Mouse (Mus musculus) cerebellum, adult 8-10 months (tissue): ENCODE measurements around the gene Maob.

Experiments
- DNase-seq: peaks from one replicate; pipeline ENCODE4 v3.0.0; 2022

Maob gene

DNA sequence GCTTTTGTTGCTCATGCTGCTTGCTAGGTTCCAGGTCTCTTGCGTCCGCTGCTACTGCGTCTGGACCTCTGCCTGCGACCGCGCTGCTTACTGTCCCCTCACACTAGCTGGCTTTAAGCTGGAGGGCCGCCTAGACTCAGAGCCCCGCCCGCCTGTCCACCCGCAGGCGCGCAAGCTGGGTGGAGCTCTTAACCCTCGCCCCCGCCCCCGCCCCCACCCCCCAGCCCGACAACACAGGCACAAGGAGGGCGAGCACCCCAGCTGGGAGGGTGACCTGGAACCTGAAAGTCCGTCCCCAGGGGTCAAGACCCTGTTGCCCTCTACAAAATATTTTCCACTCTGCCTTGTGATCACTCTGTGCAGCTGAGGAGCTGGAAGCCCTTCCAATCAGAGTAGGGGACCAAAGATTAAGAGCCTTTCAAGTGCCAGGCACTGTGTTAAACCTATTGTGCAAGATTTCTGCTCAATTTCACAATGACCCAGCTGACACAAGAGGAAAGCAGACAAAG is at the start of gene Maob:
Gene Maob, minus strand, starts transcription at position 106 of the 509 bp plus-strand sequence.
- DNase-seq = no peak

DNA sequence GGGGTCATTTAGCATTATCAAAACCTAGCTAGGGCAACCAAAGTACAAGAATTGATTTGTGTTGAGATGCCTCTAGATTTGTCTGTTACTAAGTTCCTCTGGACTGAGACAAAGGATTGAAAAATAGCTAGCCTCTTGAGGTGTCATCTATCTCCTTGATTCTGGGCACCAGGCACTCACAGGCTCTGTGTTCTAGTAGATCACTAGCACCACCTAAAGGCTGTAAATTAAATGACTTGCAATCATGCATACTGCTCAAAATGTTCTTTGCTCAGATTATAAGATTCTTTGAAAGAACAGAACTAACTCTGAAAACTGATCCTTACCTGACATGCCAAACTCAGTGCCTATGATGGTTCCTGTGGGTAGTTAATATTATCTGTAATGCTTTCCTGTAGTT is 43.1 kb upstream of the Maob start:
- DNase-seq = no peak

DNA sequence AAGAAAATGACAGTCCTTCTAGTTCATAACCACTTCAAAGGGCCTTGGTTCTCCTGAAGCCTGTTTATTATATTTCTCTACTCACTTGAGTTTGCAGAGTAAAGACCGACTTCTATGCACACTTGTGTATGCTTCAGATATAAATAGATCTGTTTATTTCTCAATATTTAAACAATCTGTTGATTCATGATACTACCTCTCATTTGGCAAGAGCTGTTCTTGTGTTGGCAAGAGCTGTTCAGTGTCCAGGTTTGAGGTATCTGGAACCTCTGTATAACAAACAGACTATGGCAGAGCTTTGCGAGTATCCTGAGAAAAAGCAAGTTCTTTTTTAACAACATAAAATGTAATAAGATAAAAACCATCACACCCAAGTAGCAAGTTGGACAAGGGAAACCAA is 28.9 kb upstream of the Maob start:
- no peak for DNase-seq

DNA sequence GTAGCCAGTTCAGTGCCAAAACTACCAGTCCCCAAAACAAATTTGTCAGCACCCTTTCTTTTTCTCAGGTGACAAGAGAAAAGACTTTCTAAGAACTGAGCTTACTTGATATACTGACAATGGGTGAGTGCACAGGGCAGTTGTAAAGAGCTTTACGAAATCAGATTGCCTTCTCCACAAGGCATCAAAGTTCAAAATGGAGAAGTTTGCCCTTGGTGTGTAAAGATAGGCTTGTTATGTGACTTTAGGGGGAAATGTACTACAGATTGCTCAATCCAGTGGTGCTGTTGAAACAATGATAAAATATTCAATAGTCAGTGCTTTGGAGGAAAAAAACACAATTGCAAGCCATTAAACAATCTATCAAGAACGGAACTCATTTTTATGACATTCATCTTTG is 24.3 kb upstream of the Maob start:
- no peak for DNase-seq

DNA sequence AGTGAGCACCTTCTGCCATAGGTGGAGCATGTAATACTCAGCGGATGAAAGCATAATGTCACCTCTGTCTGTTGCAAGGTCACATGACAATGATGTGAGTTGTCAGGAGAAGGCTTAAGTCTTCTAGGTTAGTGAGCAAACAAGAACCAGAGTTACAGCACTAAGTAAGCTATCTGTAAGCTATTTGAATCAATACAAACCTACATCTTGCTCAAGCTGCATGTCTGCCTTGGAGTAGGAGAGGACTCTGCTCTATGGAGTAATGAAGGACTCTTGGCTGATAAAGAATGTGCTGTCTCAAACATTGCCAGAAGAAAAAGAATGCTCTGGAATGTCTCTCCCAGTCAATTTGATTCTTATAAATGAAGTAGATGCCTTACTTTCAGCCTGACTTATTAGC is 20.1 kb upstream of the Maob start:
- DNase-seq = no peak

DNA sequence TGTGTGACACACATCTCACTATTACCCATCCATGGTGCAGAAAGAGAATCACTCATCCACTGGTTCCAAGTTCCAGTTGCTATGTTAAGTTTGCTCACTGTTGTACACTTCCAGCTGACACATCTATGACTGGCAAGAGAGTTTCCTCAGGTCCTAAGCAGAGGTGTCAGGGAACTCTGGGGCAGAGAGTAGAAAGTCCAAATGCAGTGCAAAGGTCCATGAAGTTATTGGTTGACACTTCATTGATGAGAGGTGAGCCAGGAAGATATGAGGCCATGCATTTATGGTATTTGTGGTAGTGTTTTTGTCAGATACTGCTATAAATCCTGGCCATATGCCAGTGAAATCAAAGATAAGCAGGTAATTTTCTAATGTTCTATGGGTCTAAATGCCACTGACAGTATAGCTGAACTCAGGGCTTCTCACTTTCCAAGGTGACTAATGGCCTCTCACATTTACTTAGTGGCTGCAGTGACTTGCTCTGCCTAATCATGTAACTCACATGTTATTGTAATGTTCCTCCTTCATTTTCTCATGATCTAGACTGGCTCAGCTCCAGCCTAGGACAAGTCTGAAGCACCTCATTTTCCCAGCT is 19.4 kb upstream of the Maob start:
- no peak for DNase-seq

DNA sequence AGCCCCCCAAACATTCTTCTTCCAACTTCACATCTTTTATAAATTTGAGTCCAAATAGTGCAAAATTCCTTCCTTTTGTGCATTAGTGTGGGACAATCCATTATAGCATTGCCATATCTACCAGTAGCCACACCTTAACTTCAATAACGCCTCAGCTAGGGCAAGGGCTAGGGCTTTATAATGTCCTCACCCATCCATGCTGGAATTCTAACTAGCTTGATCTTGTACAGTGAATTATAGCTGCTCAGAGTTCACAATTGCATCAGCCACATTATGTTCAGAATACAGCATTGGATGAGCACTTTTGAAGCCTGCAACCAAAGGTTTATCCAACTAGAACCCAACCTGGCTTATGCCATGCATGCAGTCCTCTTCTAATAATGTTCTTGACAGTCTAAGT is 8.9 kb upstream of the Maob start:
- DNase-seq = no peak

DNA sequence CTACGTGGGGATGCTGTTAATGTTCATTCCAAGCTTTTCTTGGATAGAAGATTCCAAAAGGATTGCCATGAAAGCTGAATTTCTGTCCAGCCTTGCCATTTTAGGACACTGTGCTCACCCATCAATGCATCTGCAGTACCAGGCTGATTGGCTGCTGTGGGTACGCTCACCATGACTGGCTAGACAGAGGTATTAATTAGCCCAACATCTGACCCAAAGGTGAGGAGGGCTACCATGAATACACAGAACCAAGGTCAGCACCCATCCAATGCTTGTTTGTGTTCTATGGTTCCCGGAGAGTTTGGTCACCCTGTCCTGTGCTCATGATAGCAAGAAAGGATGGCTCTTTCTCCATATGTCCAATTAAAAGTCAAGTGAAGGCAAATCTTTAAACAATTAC is 1.2 kb downstream of the Maob start:
- DNase-seq = no peak

DNA sequence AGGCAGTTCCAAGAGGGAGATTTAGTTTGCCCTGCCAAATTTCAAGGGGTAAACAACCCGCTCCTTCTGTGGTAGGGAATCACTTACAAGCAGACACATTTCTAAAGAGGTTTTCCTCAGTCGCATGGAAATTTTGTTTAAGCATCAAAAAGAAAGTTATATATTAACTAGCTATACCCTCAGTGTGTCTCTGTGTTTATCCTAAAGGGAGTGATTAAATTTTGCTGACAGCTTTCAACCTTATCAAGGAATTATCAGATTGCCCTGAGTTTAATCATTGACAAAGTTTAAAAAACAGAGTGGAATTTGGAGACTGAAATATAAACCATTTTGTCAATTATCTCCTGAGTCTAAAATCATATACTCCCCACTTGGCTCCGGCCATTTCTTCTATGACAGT is 5.1 kb downstream of the Maob start:
- DNase-seq = no peak

DNA sequence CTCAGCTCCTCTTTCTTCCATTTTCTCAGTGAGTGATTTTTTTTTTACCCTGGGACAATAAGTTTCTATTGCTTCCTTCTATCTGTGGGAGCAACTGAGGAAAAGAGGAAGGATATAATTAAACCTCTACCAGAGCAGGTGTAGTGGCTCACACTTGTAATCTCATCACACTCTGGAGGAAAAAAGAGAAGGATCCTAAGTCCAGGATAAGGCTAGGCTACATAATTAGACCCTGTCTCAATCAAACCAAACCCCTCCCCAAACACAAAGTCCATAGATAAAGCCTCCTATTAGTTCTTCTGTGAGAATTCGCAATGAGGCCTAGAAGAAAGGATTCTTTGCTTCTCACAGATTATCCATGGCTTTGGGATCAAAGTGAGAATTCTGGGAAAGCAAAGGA is 49.7 kb downstream of the Maob start:
- no peak for DNase-seq

DNA sequence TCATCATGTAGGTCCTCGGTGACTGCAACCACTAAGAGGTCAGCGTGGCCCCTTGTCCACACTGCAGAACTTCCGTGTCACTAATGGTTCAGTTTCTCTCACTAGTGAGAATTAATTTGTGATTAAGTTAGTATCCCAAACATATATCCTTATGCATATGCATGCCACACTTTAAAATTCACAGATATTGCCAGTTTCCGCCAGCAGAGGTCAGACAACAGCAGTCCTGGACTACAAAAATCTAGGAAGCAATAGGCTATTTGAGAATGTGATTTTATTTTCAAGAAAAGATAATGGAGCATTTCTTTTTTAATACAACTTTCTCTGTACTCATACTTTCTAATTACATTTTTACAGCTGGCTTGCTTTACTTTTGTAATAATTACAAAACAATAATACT is 51.0 kb downstream of the Maob start:
- no peak for DNase-seq

DNA sequence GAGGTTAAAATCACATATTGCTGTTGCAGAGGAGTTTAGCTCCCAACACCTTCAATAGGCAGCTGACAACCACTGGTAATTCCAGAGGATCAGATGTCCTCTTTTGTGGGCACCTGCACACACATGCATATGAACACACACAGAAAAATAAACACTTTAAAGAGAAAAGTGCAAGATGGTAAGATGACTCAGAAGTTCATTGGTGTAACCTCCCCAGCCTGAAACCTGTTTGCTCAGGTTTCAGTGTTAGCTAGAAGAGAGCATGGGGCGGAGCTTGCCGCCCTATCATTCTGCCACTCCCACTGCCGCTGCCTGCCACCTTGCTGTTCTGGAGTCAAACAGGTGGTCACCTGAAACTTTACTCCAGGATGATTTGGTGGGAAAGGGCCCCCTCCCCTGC is 55.7 kb downstream of the Maob start:
- DNase-seq = no peak

DNA sequence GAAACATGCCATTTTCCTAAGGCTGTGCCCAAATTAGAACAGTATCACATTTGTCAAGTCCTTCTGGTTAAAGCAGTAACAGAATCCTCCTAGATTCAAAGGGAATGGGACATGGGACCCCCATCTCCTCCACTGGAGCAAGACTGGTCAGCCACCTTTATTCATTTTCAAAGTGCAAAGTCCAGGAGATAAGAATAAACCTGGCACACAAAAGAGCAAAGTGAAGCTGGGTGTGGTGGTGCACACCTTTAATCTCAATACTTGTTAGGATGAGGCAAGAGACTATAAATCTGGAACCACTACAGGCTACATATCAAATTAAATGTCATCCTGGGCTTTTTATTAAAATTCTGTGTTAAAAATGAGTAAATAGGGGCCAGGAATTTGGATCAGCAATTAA is 62.4 kb downstream of the Maob start:
- DNase-seq = no peak

DNA sequence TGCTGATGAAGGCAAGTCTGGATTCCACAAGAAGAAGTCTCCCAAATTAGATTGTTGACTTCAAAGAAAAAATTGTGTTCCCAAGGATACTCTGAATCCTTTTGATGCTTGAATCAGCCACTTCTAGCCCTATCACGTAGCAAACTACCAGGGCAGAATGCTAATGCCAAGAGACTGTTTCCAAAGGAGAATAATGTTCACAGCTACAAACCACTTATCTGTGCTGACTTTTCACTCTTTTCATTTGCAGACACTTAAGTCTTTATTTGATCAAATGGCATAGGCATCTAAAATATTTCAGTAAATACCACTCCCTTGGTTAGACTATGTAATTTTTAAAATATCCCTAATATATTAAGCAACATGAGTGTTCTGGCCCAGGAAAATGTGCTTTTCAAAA is 68.2 kb downstream of the Maob start:
- DNase-seq = no peak

DNA sequence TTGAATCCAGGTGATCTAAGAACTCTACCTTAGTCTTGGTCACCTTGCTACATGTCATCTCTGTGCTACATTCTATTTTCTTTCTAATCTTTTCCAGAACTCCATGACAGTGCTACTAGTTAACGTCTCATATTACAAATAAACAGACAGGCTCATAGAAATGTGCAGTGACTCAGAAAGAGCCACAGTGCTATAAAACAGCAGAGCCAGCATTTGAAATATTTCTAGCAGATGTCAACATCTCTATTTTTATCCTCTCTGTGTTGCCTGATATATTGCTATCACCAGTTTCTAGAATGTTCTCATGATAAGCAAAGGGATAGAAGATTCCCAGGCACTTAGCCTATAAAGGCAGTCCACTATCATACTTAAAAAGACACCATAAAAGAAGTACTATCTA is 103.1 kb downstream of the Maob start:
- DNase-seq = no peak

DNA sequence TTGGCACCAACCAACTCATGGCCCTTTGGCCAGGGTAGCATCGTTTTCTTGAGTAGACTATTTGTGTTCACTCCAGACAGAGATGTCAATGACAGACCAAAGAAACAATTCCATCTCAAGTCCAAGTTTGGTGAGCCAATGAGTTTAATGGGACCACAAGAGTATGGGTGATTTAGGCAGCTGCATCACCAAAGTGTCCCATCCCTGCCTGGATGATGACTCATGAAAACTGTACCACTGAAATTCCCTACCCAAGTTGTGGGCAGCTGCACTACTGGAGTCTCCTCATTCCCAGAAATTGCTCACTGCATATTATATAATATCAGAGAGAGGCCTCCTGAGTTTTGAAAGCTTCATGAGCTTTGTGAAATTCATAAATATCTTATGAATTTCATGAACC is 111.1 kb downstream of the Maob start:
- no peak for DNase-seq
